Mouse (Mus musculus) cerebellum, adult 11 months (tissue): Measurements from ENCODE around the gene Olfr1219.

Source experiments
- DNase-seq: peaks from one replicate; pipeline ENCODE4 v3.0.0; 2022

Olfr1219 gene

GRCm38 (mm10) chr2:89083413-89083812 lies at the start of gene Olfr1219:
Olfr1219 (minus strand) TSS chr2:89083513.
- no peak for DNase-seq

- no peak for DNase-seq
Measured at GRCm38 (mm10) chr2:89132954-89133353, 49.6 kb upstream of the Olfr1219 start, which contains the start of gene Olfr1222. Olfr1222 (minus strand) TSS chr2:89133054.

GRCm38 (mm10) chr2:89117183-89117582 lies 33.9 kb upstream of the Olfr1219 start, which contains the start of gene Olfr1221:
Olfr1221 (minus strand) TSS chr2:89117283.
- DNase-seq: no peak

DNA sequence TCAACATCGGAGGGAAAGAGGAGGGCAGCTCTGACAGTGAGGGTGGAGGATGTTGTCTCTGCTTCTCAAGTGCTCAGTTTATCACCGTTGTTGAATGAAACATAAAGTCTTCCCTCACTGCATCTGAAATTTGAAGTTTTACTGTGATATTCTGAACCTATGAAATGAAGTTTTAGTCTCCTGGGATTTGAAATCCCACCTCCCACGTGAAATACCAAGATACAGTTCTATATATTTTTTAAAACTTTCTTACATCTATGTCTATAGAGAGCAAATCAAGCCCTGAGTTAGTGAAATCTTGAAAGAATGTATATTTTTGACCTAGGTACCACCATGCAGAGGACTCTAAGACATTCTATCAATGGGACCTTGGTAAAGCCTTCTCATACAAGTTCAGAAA lies 23.4 kb upstream of the Olfr1219 start, which contains the start of gene Olfr1220:
TSS of gene Olfr1220 (minus strand) at position 101 of the 400 bp plus-strand sequence.
- DNase-seq: no peak

- DNase-seq: no peak
Measured at GRCm38 (mm10) chr2:89105651-89106050, 22.3 kb upstream of the Olfr1219 start.

DNA sequence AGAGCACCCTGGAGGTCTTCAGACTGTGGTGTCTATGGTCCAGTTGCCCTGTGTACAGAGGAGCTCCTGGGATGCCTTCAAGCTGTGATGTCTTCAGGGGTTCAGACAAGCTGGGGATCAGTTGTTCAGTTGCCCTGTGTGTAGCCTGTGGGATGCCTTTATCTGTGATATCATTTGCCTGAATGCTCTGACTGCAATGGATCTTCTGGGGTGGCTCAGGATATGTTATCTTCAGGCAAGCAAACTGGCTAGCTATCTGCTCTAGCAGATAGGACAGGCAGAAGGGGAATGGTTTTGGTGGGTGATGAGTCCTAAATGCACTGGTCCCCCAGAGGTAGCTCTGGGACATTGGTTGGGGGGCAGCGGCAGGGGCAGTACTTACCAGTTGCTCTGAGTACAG lies 10.5 kb upstream of the Olfr1219 start:
- no peak for DNase-seq

DNA sequence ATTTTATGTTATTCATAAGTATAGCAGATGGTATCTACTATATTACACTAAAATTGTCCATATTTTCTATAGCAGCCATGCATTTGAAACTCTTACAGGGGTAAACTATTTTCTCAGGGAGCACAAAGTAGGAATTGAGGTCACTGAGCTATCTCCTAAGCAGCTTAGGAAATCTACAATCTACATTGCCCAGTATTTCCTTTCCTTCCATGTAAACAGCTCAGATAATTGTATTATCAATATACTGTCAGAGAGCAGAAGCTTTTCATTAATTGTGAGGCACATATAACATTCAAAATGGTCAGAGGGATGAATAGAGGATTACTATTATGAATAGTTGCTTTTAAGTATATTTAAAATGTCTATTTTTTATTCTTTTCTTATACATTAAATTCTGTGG lies 1.8 kb downstream of the Olfr1219 start:
- no peak for DNase-seq

DNA sequence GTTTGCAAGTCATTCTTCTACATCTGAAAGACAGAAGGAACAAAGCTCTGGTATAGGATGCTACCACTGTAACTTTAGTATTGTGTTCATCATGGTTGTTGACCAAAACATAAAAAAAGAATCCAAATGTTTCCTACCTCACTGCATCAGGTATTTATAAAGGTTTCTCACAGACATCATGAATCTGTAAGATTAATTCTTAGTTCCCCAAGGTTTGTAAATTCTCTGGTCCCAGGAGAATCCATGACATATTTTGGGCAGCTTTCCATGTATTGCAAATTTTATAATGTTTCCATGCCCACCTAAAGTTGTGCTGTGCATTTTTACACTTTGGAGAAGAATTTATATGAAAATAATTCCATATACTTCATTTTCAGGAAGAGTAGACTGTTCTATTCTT lies 22.2 kb downstream of the Olfr1219 start, which contains the start of gene Olfr1218:
TSS of gene Olfr1218 (minus strand) at position 101 of the 400 bp plus-strand sequence.
- DNase-seq: no peak

- no peak for DNase-seq
Measured at GRCm38 (mm10) chr2:89031965-89032364, 51.3 kb downstream of the Olfr1219 start, which contains the start of gene Olfr1217. Olfr1217 (minus strand) TSS chr2:89032065.
